Mouse (Mus musculus) lung, embryonic 14.5 days (tissue): ENCODE measurements around the gene Pnn. TPM values are rescaled to one million over a fixed set of nuclear protein-coding genes. Genes with fewer than 3 reads are reported as not detected.
A peak's percentile ranks its signal among the peaks of the same experiment; 100 is the strongest.

Experiments used
- ATAC-seq: fragments of 200-750 bp; cut with Nextera tagmentation; 2 replicates; pipeline ENCODE4 v1.8.0; 2017; ENCODE audit warnings: mild to moderate bottlenecking, moderate TSS enrichment, moderate library complexity; ENCODE audit not compliant: insufficient read depth
- DNase-seq: peaks from one replicate; pipeline ENCODE4 v3.0.0-alpha.2; 2015
- H3K27ac ChIP-seq: fragments of 300-500 bp; sonication (generic); 2 replicates; pipeline ENCODE4 v1.5.1; 2014; ENCODE audit warnings: low read depth, mild to moderate bottlenecking, moderate library complexity
- H3K27me3 ChIP-seq: fragments of 300-500 bp; sonication (generic); 2 replicates; pipeline ENCODE4 v1.6.1; 2014; ENCODE audit warnings: low read length, control low read depth; ENCODE audit not compliant: insufficient read depth
- H3K36me3 ChIP-seq: fragments of 300-500 bp; sonication (generic); 2 replicates; pipeline ENCODE4 v1.6.1; 2014; ENCODE audit warnings: control low read depth; ENCODE audit not compliant: insufficient read depth
- H3K4me1 ChIP-seq: fragments of 300-500 bp; sonication (generic); 2 replicates; pipeline ENCODE4 v1.6.1; 2014; ENCODE audit warnings: antibody characterized with exemption, control low read depth; ENCODE audit not compliant: insufficient read depth
- H3K4me2 ChIP-seq: fragments of 300-500 bp; sonication (generic); 2 replicates; pipeline ENCODE4 v1.6.1; 2014; ENCODE audit warnings: mild to moderate bottlenecking
- H3K4me3 ChIP-seq: fragments of 300-500 bp; sonication (generic); 2 replicates; pipeline ENCODE4 v1.5.1; 2014; ENCODE audit warnings: low read depth, low read length
- H3K9ac ChIP-seq: fragments of 300-500 bp; sonication (generic); 2 replicates; pipeline ENCODE4 v1.6.1; 2014
- H3K9me3 ChIP-seq: fragments of 300-500 bp; sonication (generic); 2 replicates; pipeline ENCODE4 v1.6.1; 2016; ENCODE audit warnings: low read depth, low read length, control low read depth
- CTCF ChIP-seq: IDR thresholded peaks from 2 replicates; pipeline ENCODE4 v1.5.1; 2016; ENCODE audit warnings: antibody characterized with exemption, low read depth
- WGBS: fragments of 180-500 bp; shearing (Covaris S2); extraction: QIAGEN DNeasy Blood & Tissue Kit; methylation state at CpG from one replicate; pipeline ENCODE4 v1.1.7; 2014; 5-methylcytosine and 5-hydroxymethylcytosine counted together
- polyA plus RNA-seq: library from polyadenylated mRNA; unstranded; fragments of >200 nt; fragmentation: Nextera tagmentation; extraction: Ambion mirVana; gene quantifications from 2 replicates; pipeline ENCODE4 v1.2.1, GENCODE M21; 2014

Gene Pnn
- polyA plus RNA-seq, 1 experiment from 2014 or later = 95.4 TPM

GRCm38 (mm10) chr12:59074052-59074451, 7.4 kb downstream of the Pnn start:
- no peaks in the 10 kb centered on the region for H3K4me1 ChIP-seq
- no peaks in the 10 kb centered on the region for H3K27me3 ChIP-seq
- peaks cover 47% of the 10 kb centered on the region for H3K36me3 ChIP-seq
- DNase-seq (no peak), ATAC-seq (no peak)
- no peak overlapping the region for H3K27ac ChIP-seq
- no peak for TF ChIP-seq CTCF
- no peak overlapping the region for H3K4me2 ChIP-seq
- no peak overlapping the region for H3K4me3 ChIP-seq
- 87% methylated on average over 3 of the region's 3 CpGs for WGBS
- no peaks in the 10 kb centered on the region for H3K9me3 ChIP-seq
- no peak overlapping the region for H3K9ac ChIP-seq

DNA sequence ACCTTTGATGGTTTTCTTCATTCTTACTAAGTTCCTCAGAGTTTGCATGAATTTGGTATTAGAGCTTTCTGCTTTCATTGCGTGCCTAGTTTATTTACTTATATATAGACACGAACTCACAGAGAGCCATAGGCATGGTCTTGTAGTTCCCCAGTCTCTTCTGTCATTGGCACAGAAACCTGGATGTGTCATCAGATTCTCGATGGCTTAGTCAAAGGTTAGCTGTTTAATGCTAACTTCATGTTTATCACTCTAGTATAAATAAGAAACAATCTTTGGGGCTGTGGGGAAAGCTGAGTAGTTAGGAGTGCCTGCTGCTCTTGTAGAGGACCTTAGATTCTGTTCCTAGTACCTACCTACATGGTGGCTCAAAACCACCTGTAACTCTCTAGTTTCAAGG, 10.3 kb downstream of the Pnn start:
- Histone ChIP-seq H3K9ac (no peak overlapping the region), H3K4me3 (no peak overlapping the region), H3K4me1 (no peaks in the 10 kb centered on the region), H3K9me3 (no peaks in the 10 kb centered on the region), H3K36me3 (peaks cover 19% of the 10 kb centered on the region), H3K27ac (no peak overlapping the region), H3K27me3 (no peaks in the 10 kb centered on the region), H3K4me2 (no peak overlapping the region)
- DNase-seq (no peak), ATAC-seq (no peak)
- no peak for TF ChIP-seq CTCF
- 75% methylated on average over 3 of the region's 3 CpGs for WGBS

DNA sequence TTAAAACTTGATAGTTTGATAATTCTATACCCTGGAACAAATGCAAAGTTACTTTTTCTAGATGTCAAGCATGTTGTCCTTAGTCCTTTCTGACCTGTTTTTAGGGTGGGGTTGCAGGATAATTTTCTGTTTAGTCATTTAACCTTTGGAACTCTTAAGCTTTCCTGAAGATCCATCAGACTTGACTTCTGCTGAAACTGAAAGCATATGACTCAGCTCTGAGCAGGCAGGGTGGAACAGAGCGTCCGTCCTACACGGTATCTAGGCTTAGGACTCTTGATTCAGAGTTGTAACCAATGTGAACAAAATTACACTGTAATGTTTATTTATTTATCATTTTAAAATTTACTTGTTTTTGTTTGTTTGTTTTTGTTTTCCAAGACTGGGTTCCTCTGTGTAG, 11.2 kb downstream of the Pnn start:
- 91% methylated on average over 3 of the region's 3 CpGs for WGBS
- Histone ChIP-seq H3K4me2 (no peak overlapping the region), H3K9ac (no peak overlapping the region), H3K27me3 (no peaks in the 10 kb centered on the region), H3K4me1 (no peaks in the 10 kb centered on the region), H3K36me3 (peaks cover 11% of the 10 kb centered on the region; the same call in 1 of the 2 replicates), H3K27ac (no peak overlapping the region), H3K4me3 (no peak overlapping the region), H3K9me3 (no peaks in the 10 kb centered on the region)
- TF ChIP-seq CTCF = no peak
- ATAC-seq (no peak), DNase-seq (no peak)

- Histone ChIP-seq H3K4me3 (no peak overlapping the region), H3K27ac (no peak overlapping the region), H3K36me3 (no peaks in the 10 kb centered on the region), H3K4me1 (no peaks in the 10 kb centered on the region), H3K4me2 (no peak overlapping the region), H3K9me3 (no peaks in the 10 kb centered on the region), H3K27me3 (no peaks in the 10 kb centered on the region), H3K9ac (no peak overlapping the region)
- ATAC-seq (no peak), DNase-seq (no peak)
- 83% methylated on average over 4 of the region's 4 CpGs for WGBS
- TF ChIP-seq CTCF = no peak
Observed at GRCm38 (mm10) chr12:59080461-59080860, 13.8 kb downstream of the Pnn start.

- H3K4me2 ChIP-seq = no peak overlapping the region
- 66% methylated on average over 5 of the region's 5 CpGs for WGBS
- peak; percentile 5; the same call in 1 of the 2 replicates for TF ChIP-seq CTCF
- no peaks in the 10 kb centered on the region for H3K36me3 ChIP-seq
- no peaks in the 10 kb centered on the region for H3K9me3 ChIP-seq
- no peak for ATAC-seq
- no peak overlapping the region for H3K9ac ChIP-seq
- H3K27ac ChIP-seq = no peak overlapping the region
- H3K27me3 ChIP-seq = no peaks in the 10 kb centered on the region
- no peaks in the 10 kb centered on the region for H3K4me1 ChIP-seq
- no peak for DNase-seq
- no peak overlapping the region for H3K4me3 ChIP-seq
Observed at GRCm38 (mm10) chr12:59084446-59084845, 17.8 kb downstream of the Pnn start.

DNA sequence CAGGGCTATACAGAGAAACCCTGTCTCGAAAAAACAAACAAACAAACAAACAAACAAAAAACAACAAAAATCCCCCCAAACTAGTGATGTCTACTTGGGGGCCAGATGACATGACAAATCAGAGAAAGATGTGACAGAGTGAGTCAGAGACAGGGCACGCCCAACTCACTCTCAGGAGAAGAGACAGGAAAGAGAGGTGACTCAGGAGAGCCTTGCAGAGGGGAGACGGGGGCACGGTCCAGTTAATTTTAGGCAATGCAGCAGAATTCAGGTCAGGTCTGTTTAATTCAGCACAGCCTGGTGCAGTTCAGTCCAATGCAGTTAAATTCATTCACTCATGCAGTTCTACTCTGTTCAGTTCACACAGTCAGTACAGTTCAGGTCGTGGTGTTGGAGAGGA, 19.5 kb downstream of the Pnn start:
- Histone ChIP-seq H3K4me2 (no peak overlapping the region), H3K9ac (no peak overlapping the region), H3K9me3 (no peaks in the 10 kb centered on the region), H3K4me1 (no peaks in the 10 kb centered on the region), H3K27ac (no peak overlapping the region), H3K27me3 (no peaks in the 10 kb centered on the region), H3K36me3 (no peaks in the 10 kb centered on the region), H3K4me3 (no peak overlapping the region)
- 80% methylated on average over 5 of the region's 5 CpGs for WGBS
- ATAC-seq = no peak
- TF ChIP-seq CTCF = no peak
- DNase-seq = no peak

- no peaks in the 10 kb centered on the region for H3K36me3 ChIP-seq
- no peaks in the 10 kb centered on the region for H3K27me3 ChIP-seq
- no peaks in the 10 kb centered on the region for H3K9me3 ChIP-seq
- H3K27ac ChIP-seq = no peak overlapping the region
- no peak overlapping the region for H3K9ac ChIP-seq
- ATAC-seq (no peak), DNase-seq (no peak)
- no peak overlapping the region for H3K4me2 ChIP-seq
- 28% methylated on average over 2 of the region's 2 CpGs for WGBS
- no peak for TF ChIP-seq CTCF
- H3K4me3 ChIP-seq = no peak overlapping the region
- H3K4me1 ChIP-seq = no peaks in the 10 kb centered on the region
Observed at GRCm38 (mm10) chr12:59093543-59093942, 26.9 kb downstream of the Pnn start.
